In the genomic region with DNA sequence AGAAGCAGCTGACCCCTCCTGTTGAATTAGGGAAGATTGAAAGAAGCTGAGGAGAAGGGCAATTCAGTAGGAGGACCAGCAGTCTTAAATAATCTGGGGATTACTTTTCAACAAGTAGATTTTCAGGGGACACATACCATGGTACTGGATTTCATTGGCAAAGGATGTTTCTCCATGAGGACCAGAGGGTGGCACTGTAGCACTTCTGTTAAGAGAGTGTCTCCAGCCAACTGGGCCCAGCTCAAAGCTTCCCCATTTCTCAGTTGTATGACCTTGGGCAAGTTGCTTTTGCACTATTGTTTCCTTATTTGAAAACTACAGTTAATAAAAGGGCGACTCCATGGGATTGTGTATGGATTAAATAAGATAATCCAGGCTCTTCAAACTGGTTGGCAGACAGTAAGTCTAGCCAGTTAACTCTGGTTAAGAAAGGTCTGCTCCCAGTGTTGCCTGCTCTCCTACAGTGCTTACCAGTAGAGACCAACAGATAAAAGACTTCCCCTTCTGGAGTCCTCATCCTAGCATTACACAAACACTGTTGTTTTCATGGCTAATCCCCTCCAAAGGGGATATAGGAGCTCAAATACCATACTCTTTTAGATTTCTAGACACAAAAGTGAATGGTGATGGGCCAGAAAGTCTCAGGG, we compare ENCODE assay signal across 9 mouse cellular contexts.
DNase-seq lines count a peak whose midpoint lies in the region; ATAC-seq and TF ChIP-seq lines count a peak whose summit lies in the region.
"Had no signal": no experiment of that assay in that cellular context is flagged by ENCODE, and none has a peak within 500 bp of the region (broad histone marks: within the 10 kb centered on the region; RNA-seq: fewer than 3 reads in every experiment).

No protein-coding gene starts in this region.

- no peak; the same call in 1 of the 2 replicates for ATAC-seq in midbrain, embryonic 16.5 days
- ATAC-seq in kidney, embryonic 16.5 days (ENCODE audit: low FRiP score, low TSS enrichment) = peak; percentile 81; the same call in 1 of the 2 replicates
- ATAC-seq in midbrain, embryonic 11.5 days (ENCODE audit: low FRiP score) = peak; percentile 71
- ATAC-seq in monocyte, adult 5-6 weeks (replicated peaks; ENCODE audit: insufficient number of reproducible peaks, low FRiP score, low TSS enrichment, poor library complexity, severe bottlenecking) = no peak

- no peak overlapping the region for H3K9ac ChIP-seq in midbrain, embryonic 16.5 days (ENCODE audit: low read depth, low read length)
- no peak overlapping the region for H3K9ac ChIP-seq in kidney, embryonic 16.5 days (replicated peaks; ENCODE audit: low read length)
- no peak overlapping the region for H3K9ac ChIP-seq in midbrain, embryonic 11.5 days (ENCODE audit: low read length)
- H3K9ac ChIP-seq: liver, embryonic 13.5 days had no signal

- no peaks in the 10 kb centered on the region for H3K4me1 ChIP-seq in midbrain, embryonic 10.5 days
- no peaks in the 10 kb centered on the region for H3K4me1 ChIP-seq in midbrain, embryonic 16.5 days (ENCODE audit: control insufficient read depth, insufficient read depth, low read length)
- peaks cover 22% of the 10 kb centered on the region for H3K4me1 ChIP-seq in heart, embryonic 10.5 days
- no peaks in the 10 kb centered on the region for H3K4me1 ChIP-seq in kidney, embryonic 16.5 days (ENCODE audit: insufficient read depth, low read length)
- no peaks in the 10 kb centered on the region for H3K4me1 ChIP-seq in midbrain, embryonic 11.5 days (ENCODE audit: control insufficient read depth, insufficient read depth, low read length)
- H3K4me1 ChIP-seq: liver, embryonic 13.5 days had no signal

- no peak overlapping the region for H3K4me2 ChIP-seq in midbrain, embryonic 16.5 days (ENCODE audit: low read length)
- H3K4me2 ChIP-seq in kidney, embryonic 16.5 days (replicated peaks; ENCODE audit: low read depth, low read length) = no peak overlapping the region
- H3K4me2 ChIP-seq in midbrain, embryonic 11.5 days = no peak overlapping the region
- H3K4me2 ChIP-seq: liver, embryonic 13.5 days had no signal

- H3K27ac ChIP-seq in midbrain, embryonic 10.5 days (replicated peaks) = no peak overlapping the region
- no peak overlapping the region for H3K27ac ChIP-seq in midbrain, embryonic 16.5 days (ENCODE audit: low read length)
- peak overlapping the region; percentile 36; the same call in 1 of the 2 replicates for H3K27ac ChIP-seq in heart, embryonic 10.5 days
- H3K27ac ChIP-seq in kidney, embryonic 16.5 days (ENCODE audit: low read length) = no peak overlapping the region
- no peak overlapping the region for H3K27ac ChIP-seq in midbrain, embryonic 11.5 days (ENCODE audit: low read depth, low read length)
- H3K27ac ChIP-seq: liver, embryonic 13.5 days had no signal

- H3K4me3 ChIP-seq in midbrain, embryonic 10.5 days = no peak overlapping the region
- no peak overlapping the region for H3K4me3 ChIP-seq in midbrain, embryonic 16.5 days (ENCODE audit: low read depth, low read length)
- H3K4me3 ChIP-seq in heart, embryonic 10.5 days = no peak overlapping the region
- no peak overlapping the region for H3K4me3 ChIP-seq in kidney, embryonic 16.5 days (ENCODE audit: low read length)
- no peak overlapping the region for H3K4me3 ChIP-seq in midbrain, embryonic 11.5 days (ENCODE audit: low read depth, low read length)
- H3K4me3 ChIP-seq: liver, embryonic 13.5 days had no signal

- H3K36me3 ChIP-seq in midbrain, embryonic 10.5 days = no peaks in the 10 kb centered on the region
- H3K36me3 ChIP-seq in midbrain, embryonic 16.5 days (ENCODE audit: control insufficient read depth, insufficient read depth, low read length) = no peaks in the 10 kb centered on the region
- H3K36me3 ChIP-seq in heart, embryonic 10.5 days = no peaks in the 10 kb centered on the region
- no peaks in the 10 kb centered on the region for H3K36me3 ChIP-seq in kidney, embryonic 16.5 days (ENCODE audit: insufficient read depth, low read length)
- H3K36me3 ChIP-seq in midbrain, embryonic 11.5 days (ENCODE audit: control insufficient read depth, insufficient read depth, low read length) = no peaks in the 10 kb centered on the region
- H3K36me3 ChIP-seq: liver, embryonic 13.5 days had no signal

- TF ChIP-seq POLR2A in brain, embryonic 14.5 days (IDR thresholded peaks at IDR 0.05; ENCODE audit: borderline replicate concordance, extremely low read depth, insufficient read depth, insufficient read length, poor library complexity, severe bottlenecking) = no peak

- TF ChIP-seq CTCF in brain, embryonic 14.5 days (IDR thresholded peaks at IDR 0.05; ENCODE audit: borderline replicate concordance, extremely low read depth, insufficient read depth, insufficient read length) = peak; percentile 70

- DNase-seq in midbrain, embryonic 10.5 days (ENCODE audit: low spot score) = peak; percentile 31
- peak; percentile 87 for DNase-seq in brain, embryonic 14.5 days (ENCODE audit: low read depth)
- no peak for DNase-seq in heart, embryonic 10.5 days (ENCODE audit: low spot score)
- DNase-seq in midbrain, embryonic 11.5 days (ENCODE audit: low spot score, missing footprints) = peak; percentile 91
- DNase-seq in T-cell, adult 2 months (ENCODE audit: low spot score) = no peak
- DNase-seq: liver, embryonic 13.5 days had no signal

- H3K9me3 ChIP-seq in midbrain, embryonic 10.5 days (replicated peaks) = no peaks in the 10 kb centered on the region
- no peaks in the 10 kb centered on the region for H3K9me3 ChIP-seq in midbrain, embryonic 16.5 days (replicated peaks; ENCODE audit: control insufficient read depth, low read length, poor library complexity, severe bottlenecking)
- no peaks in the 10 kb centered on the region for H3K9me3 ChIP-seq in heart, embryonic 10.5 days
- H3K9me3 ChIP-seq in kidney, embryonic 16.5 days (ENCODE audit: low read length) = no peaks in the 10 kb centered on the region
- H3K9me3 ChIP-seq in midbrain, embryonic 11.5 days (ENCODE audit: control insufficient read depth, low read length) = no peaks in the 10 kb centered on the region
- H3K9me3 ChIP-seq: liver, embryonic 13.5 days had no signal

- H3K27me3 ChIP-seq in midbrain, embryonic 10.5 days (ENCODE audit: low read depth, poor library complexity, severe bottlenecking) = no peaks in the 10 kb centered on the region
- H3K27me3 ChIP-seq in midbrain, embryonic 16.5 days (ENCODE audit: control insufficient read depth, insufficient read depth, low read depth, low read length) = no peaks in the 10 kb centered on the region
- no peaks in the 10 kb centered on the region for H3K27me3 ChIP-seq in heart, embryonic 10.5 days (ENCODE audit: insufficient read depth, poor library complexity, severe bottlenecking)
- H3K27me3 ChIP-seq in kidney, embryonic 16.5 days (ENCODE audit: insufficient read depth, low read length) = no peaks in the 10 kb centered on the region
- no peaks in the 10 kb centered on the region for H3K27me3 ChIP-seq in midbrain, embryonic 11.5 days (ENCODE audit: control insufficient read depth, insufficient read depth, low read length)
- H3K27me3 ChIP-seq: liver, embryonic 13.5 days had no signal

- 18% methylated on average over 1 of the region's 1 CpGs for WGBS in midbrain, embryonic 10.5 days
- 18% methylated on average over 1 of the region's 1 CpGs for WGBS in midbrain, embryonic 16.5 days
- WGBS in heart, embryonic 10.5 days = 9% methylated on average over 1 of the region's 1 CpGs
- WGBS in kidney, embryonic 16.5 days = 20% methylated on average over 1 of the region's 1 CpGs
- 19% methylated on average over 1 of the region's 1 CpGs for WGBS in midbrain, embryonic 11.5 days

Comparison
In these comparisons a context has a peak if more than half of its experiments do, and no peak if none do; other contexts are left out.
1. ATAC-seq: peak in kidney, embryonic 16.5 days (single experiment) and midbrain, embryonic 11.5 days (single experiment); none in midbrain, embryonic 16.5 days (single experiment) and monocyte, adult 5-6 weeks (single experiment).
2. DNase-seq: peak in midbrain, embryonic 10.5 days (single experiment), brain, embryonic 14.5 days (single experiment) and midbrain, embryonic 11.5 days (single experiment); none in heart, embryonic 10.5 days (single experiment) and T-cell, adult 2 months (single experiment).